Mouse (Mus musculus): ENCODE data around the gene Fbxo2.

DNA sequence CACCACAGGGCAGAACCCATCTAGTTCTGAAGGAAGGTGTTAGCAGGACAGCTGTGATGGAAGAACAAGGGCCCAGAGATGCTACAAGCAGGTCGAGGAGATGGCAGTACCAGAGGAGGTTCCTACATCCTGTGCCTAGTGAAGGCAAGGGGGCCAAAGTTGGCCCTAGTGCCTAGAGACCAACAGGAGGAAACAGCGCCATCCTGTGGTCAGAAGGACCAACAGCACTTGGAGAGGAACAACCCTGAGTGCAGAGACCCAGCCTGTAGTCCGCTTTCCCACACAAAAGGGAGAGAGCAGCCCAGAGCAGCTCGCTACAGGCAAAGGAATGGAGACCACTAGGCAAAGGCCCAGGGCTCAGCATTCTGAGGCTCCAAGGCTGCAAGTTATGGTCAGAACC, 25.4 kb downstream of the Fbxo2 start:
- TF ChIP-seq CTCF (conservative IDR thresholded peaks at IDR 0.05; ENCODE audit: insufficient read depth, insufficient read length, low read depth, low read length) (no peak), POLR2A (IDR thresholded peaks at IDR 0.05; ENCODE audit: low read depth, low read length) (no peak)
